Mouse (Mus musculus): ENCODE data around the gene AI481877. TPM values are rescaled to one million over a fixed set of nuclear protein-coding genes. Genes with fewer than 3 reads are reported as not detected.

AI481877 gene
- polyA plus RNA-seq, 1 experiment from 2014 or later: not detected

DNA sequence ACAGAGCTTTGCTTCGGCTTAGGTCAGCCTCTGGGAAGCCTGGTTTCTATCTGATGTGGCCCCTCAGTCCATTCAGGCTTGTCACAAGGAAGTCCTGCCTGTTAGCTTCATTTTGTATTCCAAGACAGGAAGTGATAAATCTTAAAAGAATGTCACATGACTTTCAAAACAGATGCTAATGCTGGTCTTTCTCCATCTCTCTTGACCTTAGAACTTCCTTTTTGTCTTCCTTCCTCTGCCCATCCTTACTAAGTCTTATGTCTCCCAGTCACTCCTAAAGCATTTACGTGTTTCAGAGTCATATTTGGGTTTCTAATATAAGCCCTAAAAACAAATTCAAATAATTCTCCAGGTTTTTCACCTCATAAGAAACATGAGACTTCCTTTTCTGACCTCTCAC, 25.3 kb upstream of the AI481877 start:
- H3K4me1 ChIP-seq: peaks cover 13% of the 10 kb centered on the region; the same call in 1 of the 2 replicates
- no peaks in the 10 kb centered on the region for H3K27me3 ChIP-seq
- H3K9ac ChIP-seq: no peak overlapping the region
- WGBS: 61% methylated on average over 2 of the region's 2 CpGs
- H3K36me3 ChIP-seq: no peaks in the 10 kb centered on the region
- H3K4me2 ChIP-seq (replicated peaks): no peak overlapping the region
- H3K9me3 ChIP-seq: no peaks in the 10 kb centered on the region
- H3K27ac ChIP-seq: no peak overlapping the region
- H3K4me3 ChIP-seq: no peak overlapping the region
- no peak for ATAC-seq (ENCODE audit: low FRiP score, low read depth)

- Histone ChIP-seq H3K4me2 (replicated peaks) (no peak overlapping the region), H3K27me3 (no peaks in the 10 kb centered on the region), H3K4me3 (no peak overlapping the region), H3K4me1 (peaks cover 13% of the 10 kb centered on the region; the same call in 1 of the 2 replicates), H3K9me3 (no peaks in the 10 kb centered on the region), H3K9ac (no peak overlapping the region), H3K27ac (no peak overlapping the region), H3K36me3 (no peaks in the 10 kb centered on the region)
- WGBS: 45% methylated on average over 8 of the region's 8 CpGs
- no peak for ATAC-seq (ENCODE audit: low FRiP score, low read depth)
These were observed 22.3 kb upstream of the AI481877 start for GRCm38 (mm10) chr4:59160959-59161670.

DNA sequence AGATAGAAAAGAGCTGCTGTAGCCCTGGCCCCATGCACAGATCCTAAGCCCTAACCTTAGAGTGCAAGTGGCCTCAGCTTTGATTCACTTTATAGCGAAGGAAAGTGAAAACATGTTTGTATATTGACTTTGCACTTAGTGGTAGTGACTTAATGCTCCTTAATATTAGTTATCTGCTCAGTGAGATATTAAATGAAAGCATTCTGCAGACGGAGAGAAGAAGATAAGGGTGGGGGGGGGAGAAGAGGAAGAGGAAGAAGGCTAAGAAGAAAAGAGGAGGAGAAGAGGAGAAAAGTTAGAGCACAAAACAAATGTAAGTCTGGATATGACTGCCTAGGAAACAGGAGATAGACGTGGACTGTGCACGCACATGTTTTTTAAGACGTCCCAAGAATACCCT, 21.5 kb upstream of the AI481877 start:
- Histone ChIP-seq H3K4me2 (replicated peaks) (no peak overlapping the region), H3K9me3 (no peaks in the 10 kb centered on the region), H3K27ac (no peak overlapping the region), H3K36me3 (no peaks in the 10 kb centered on the region), H3K9ac (no peak overlapping the region), H3K27me3 (no peaks in the 10 kb centered on the region), H3K4me1 (peaks cover 13% of the 10 kb centered on the region; the same call in 1 of the 2 replicates), H3K4me3 (no peak overlapping the region)
- ATAC-seq (ENCODE audit: low FRiP score, low read depth): no peak
- WGBS: 92% methylated on average over 5 of the region's 5 CpGs

GRCm38 (mm10) chr4:59157654-59158053, 18.9 kb upstream of the AI481877 start:
- no peaks in the 10 kb centered on the region for H3K27me3 ChIP-seq
- WGBS: 78% methylated on average over 2 of the region's 2 CpGs
- no peak overlapping the region for H3K9ac ChIP-seq
- 0 out of 2 replicates have a peak, but pooled peaks cover 7% of the 10 kb centered on the region for H3K4me1 ChIP-seq
- no peak overlapping the region for H3K4me3 ChIP-seq
- H3K9me3 ChIP-seq: no peaks in the 10 kb centered on the region
- H3K27ac ChIP-seq: no peak overlapping the region
- ATAC-seq (ENCODE audit: low FRiP score, low read depth): no peak
- no peak overlapping the region for H3K4me2 ChIP-seq (replicated peaks)
- no peaks in the 10 kb centered on the region for H3K36me3 ChIP-seq

- Histone ChIP-seq H3K9me3 (no peaks in the 10 kb centered on the region), H3K36me3 (no peaks in the 10 kb centered on the region), H3K4me1 (0 out of 2 replicates have a peak, but pooled peaks cover 7% of the 10 kb centered on the region), H3K9ac (no peak overlapping the region), H3K27me3 (no peaks in the 10 kb centered on the region), H3K27ac (no peak overlapping the region), H3K4me2 (replicated peaks) (no peak overlapping the region), H3K4me3 (no peak overlapping the region)
- no peak for ATAC-seq (ENCODE audit: low FRiP score, low read depth)
- 64% methylated on average over 7 of the region's 7 CpGs for WGBS
These were observed 18.3 kb upstream of the AI481877 start for GRCm38 (mm10) chr4:59156897-59157592.

- Histone ChIP-seq H3K4me1 (no peaks in the 10 kb centered on the region), H3K4me3 (no peak overlapping the region), H3K36me3 (no peaks in the 10 kb centered on the region), H3K9me3 (no peaks in the 10 kb centered on the region), H3K27me3 (no peaks in the 10 kb centered on the region), H3K4me2 (replicated peaks) (no peak overlapping the region), H3K27ac (no peak overlapping the region), H3K9ac (no peak overlapping the region)
- no peak for ATAC-seq (ENCODE audit: low FRiP score, low read depth)
- WGBS: 57% methylated on average over 1 of the region's 1 CpGs
These were observed 13.2 kb upstream of the AI481877 start for GRCm38 (mm10) chr4:59151953-59152352.

GRCm38 (mm10) chr4:59150907-59151306, 12.1 kb upstream of the AI481877 start:
- H3K4me1 ChIP-seq: no peaks in the 10 kb centered on the region
- H3K27me3 ChIP-seq: no peaks in the 10 kb centered on the region
- no peak overlapping the region for H3K9ac ChIP-seq
- WGBS: 66% methylated on average over 5 of the region's 5 CpGs
- no peaks in the 10 kb centered on the region for H3K9me3 ChIP-seq
- no peak for ATAC-seq (ENCODE audit: low FRiP score, low read depth)
- H3K4me2 ChIP-seq (replicated peaks): no peak overlapping the region
- no peak overlapping the region for H3K4me3 ChIP-seq
- H3K27ac ChIP-seq: no peak overlapping the region
- H3K36me3 ChIP-seq: no peaks in the 10 kb centered on the region

DNA sequence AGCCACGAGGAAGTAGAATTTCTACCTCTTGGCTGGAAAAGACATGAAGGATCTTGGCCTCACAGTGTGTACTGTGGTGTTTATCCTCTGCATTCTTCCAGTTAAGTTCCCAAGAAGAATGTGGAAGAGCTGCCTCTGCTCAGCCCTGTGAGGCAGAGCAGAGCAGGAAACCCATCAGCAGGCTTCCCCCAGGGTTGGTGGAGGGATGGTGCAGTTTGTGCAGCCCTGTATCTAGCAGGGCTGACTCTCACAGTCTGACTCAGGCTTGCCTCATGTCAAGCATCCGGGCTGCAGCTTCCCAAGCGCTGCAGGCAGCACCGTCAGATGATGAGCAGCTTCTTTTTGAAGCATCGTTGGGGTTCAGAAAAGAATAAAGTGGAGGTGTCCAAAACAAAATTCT, 10.3 kb upstream of the AI481877 start:
- WGBS: 86% methylated on average over 5 of the region's 5 CpGs

DNA sequence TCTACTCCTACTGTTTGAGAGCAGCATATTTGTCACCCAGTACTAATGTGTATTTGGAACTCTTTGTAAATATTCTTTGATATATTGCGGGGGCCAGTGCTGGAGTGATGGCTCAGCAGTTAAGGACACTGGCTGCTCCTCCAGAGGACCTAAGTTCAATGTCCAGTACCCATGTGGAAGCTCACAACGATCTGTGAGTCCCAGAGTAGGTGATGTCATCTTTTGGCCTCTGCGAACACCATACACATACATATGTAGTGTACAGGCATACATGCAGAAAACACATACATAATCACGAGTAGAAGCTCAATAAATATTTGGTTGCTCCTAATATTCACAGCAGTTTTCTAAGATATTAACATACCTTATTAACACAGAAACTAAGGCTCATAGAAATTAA, 9.8 kb downstream of the AI481877 start:
- 82% methylated on average over 4 of the region's 4 CpGs for WGBS
- Histone ChIP-seq H3K4me2 (replicated peaks) (no peak overlapping the region), H3K27ac (no peak overlapping the region), H3K4me3 (no peak overlapping the region), H3K27me3 (no peaks in the 10 kb centered on the region), H3K4me1 (no peaks in the 10 kb centered on the region), H3K9ac (no peak overlapping the region), H3K36me3 (no peaks in the 10 kb centered on the region), H3K9me3 (no peaks in the 10 kb centered on the region)
- ATAC-seq (ENCODE audit: low FRiP score, low read depth): no peak

More for the DNA sequence above, 10.3 kb upstream of the AI481877 start:
- no peaks in the 10 kb centered on the region for H3K27me3 ChIP-seq
- H3K27ac ChIP-seq: no peak overlapping the region
- H3K4me3 ChIP-seq: no peak overlapping the region
- H3K4me2 ChIP-seq (replicated peaks): no peak overlapping the region
- no peaks in the 10 kb centered on the region for H3K9me3 ChIP-seq
- H3K36me3 ChIP-seq: no peaks in the 10 kb centered on the region
- ATAC-seq (ENCODE audit: low FRiP score, low read depth): no peak
- no peaks in the 10 kb centered on the region for H3K4me1 ChIP-seq
- H3K9ac ChIP-seq: no peak overlapping the region

DNA sequence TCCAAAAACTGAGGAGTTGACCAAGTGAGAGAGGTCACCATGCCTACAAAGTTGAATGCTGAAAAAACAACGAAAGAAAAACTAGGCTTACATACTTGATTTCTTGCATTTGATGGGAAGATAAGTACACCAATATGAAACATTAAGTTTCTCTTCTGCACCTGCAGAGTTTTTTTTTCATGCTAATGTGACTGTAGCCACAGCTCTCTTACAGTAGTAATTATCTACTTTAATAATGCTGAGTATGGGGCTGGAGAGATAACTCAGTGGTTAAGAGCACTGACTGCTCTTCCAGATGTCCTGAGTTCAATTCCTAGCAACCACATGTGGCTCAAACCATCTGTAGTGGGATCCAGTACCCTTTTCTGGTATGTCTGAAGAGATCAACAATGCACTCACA, 13.7 kb downstream of the AI481877 start:
- Histone ChIP-seq H3K4me2 (replicated peaks) (no peak overlapping the region), H3K4me3 (no peak overlapping the region), H3K9ac (no peak overlapping the region), H3K9me3 (no peaks in the 10 kb centered on the region), H3K4me1 (no peaks in the 10 kb centered on the region), H3K27ac (no peak overlapping the region), H3K27me3 (no peaks in the 10 kb centered on the region), H3K36me3 (no peaks in the 10 kb centered on the region)
- 89% methylated on average over 1 of the region's 1 CpGs for WGBS
- no peak for ATAC-seq (ENCODE audit: low FRiP score, low read depth)

DNA sequence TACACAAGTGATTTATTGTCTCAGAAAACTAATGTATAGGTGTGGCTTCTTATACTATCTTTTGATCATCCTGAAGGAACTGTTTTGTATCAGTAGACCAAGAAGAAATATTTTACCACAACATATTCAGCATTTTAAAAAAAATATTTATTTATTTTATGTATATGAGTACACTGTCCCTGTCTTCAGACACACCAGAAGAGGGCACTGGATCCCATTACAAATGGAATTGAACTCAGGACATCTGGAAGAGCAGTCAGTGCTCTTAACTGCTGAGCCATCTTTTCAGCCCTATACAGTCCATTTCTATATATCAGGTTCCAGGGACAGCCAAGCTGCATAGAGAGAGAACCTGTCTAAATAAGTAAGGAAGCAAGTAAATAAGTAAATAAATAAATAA, 15.2 kb downstream of the AI481877 start:
- H3K36me3 ChIP-seq: no peaks in the 10 kb centered on the region
- H3K4me1 ChIP-seq: no peaks in the 10 kb centered on the region
- H3K4me3 ChIP-seq: no peak overlapping the region
- no peaks in the 10 kb centered on the region for H3K9me3 ChIP-seq
- no peak overlapping the region for H3K4me2 ChIP-seq (replicated peaks)
- H3K27ac ChIP-seq: no peak overlapping the region
- H3K27me3 ChIP-seq: no peaks in the 10 kb centered on the region
- no peak overlapping the region for H3K9ac ChIP-seq
- ATAC-seq (ENCODE audit: low FRiP score, low read depth): no peak

- Histone ChIP-seq H3K9me3 (no peaks in the 10 kb centered on the region), H3K27ac (no peak overlapping the region), H3K4me2 (replicated peaks) (no peak overlapping the region), H3K9ac (no peak overlapping the region), H3K4me1 (no peaks in the 10 kb centered on the region), H3K36me3 (no peaks in the 10 kb centered on the region), H3K27me3 (no peaks in the 10 kb centered on the region), H3K4me3 (no peak overlapping the region)
- ATAC-seq (ENCODE audit: low FRiP score, low read depth): no peak
- WGBS: 92% methylated on average over 24 of the region's 24 CpGs
These were observed 20.9 kb downstream of the AI481877 start for GRCm38 (mm10) chr4:59117644-59118495.

All from limb, embryonic 13.5 days (tissue).